Mouse (Mus musculus) Patski (cell line): ENCODE data around the gene Ino80b. TPM values are rescaled to one million over a fixed set of nuclear protein-coding genes. Genes with fewer than 3 reads are reported as not detected.

ENCODE experiments used
- ATAC-seq: fragments of 100-300 bp; one replicate; pipeline ENCODE4 v1.8.0; 2021
- CTCF ChIA-PET: fragments of 350-600 bp; sonication (Branson Sonifier 250); formaldehyde crosslinking; loops from one replicate; lab custom pipeline; 2022; ENCODE audit warnings: inconsistent platforms; lab: Charles Lee
- POLR2A ChIA-PET: fragments of 350-600 bp; sonication (Branson Sonifier 250); formaldehyde crosslinking; loops from one replicate; lab custom pipeline; 2022; ENCODE audit warnings: antibody characterized with exemption, inconsistent platforms; lab: Charles Lee
- DNase-seq: peaks from one replicate; pipeline ENCODE4 v3.0.0-alpha.2; 2011; ENCODE audit warnings: low read depth, low spot score
- H3K27me3 ChIP-seq: fragments of 371-371 bp; one replicate; pipeline ENCODE4 v1.5.1; 2021
- CTCF ChIP-seq: fragments of 100-300 bp; IDR thresholded peaks from one replicate; pipeline ENCODE4 v1.5.1; 2021
- in situ Hi-C: fragments of 300-500 bp; cut with MboI; formaldehyde crosslinking; loops from 3 replicates; pipeline ENCODE4 v1.11.1; 2018; ENCODE audit warnings: low pct_unique_long_range_greater_than_20kb, mixed read lengths
- polyA plus RNA-seq: library from polyadenylated mRNA; unstranded; gene quantifications from one replicate; pipeline ENCODE4 v1.2.3, GENCODE M21; 2021

Gene Ino80b
- polyA plus RNA-seq, 1 experiment from 2014 or later = 46.4 TPM

- in situ Hi-C loops = no loop called here
- TF ChIP-seq CTCF = no peak
- ChIA-PET CTCF (interaction anchor here (0.7 to 1.8 kb wide), 7 partner anchors 9 to 87 kb away, joined by 3 to 13 read pairs (median 4); partner anchors contain the start of genes Ccdc142 and Gm42688), POLR2A (interaction anchor here (1.0 to 1.7 kb wide), 7 partner anchors 18 to 81 kb away, joined by 3 to 7 read pairs (median 3); partner anchors contain the start of genes Aup1, Htra2, Rtkn and Wbp1)
- peaks cover 7% of the 10 kb centered on the region for H3K27me3 ChIP-seq
- DNase-seq = no peak
- ATAC-seq = peak; percentile 51
Observed at GRCm38 (mm10) chr6:83077630-83078323, 47.5 kb downstream of the Ino80b start, which contains the start of gene Pcgf1. Pcgf1 (plus strand) TSS chr6:83077869.

GRCm38 (mm10) chr6:83074979-83075378 lies 50.3 kb downstream of the Ino80b start:
- ChIA-PET CTCF (interaction anchor here (0.7 to 2.4 kb wide), 4 partner anchors 26 to 78 kb away, joined by 3 to 15 read pairs (median 7); partner anchors contain the start of genes Ccdc142 and Gm42688), POLR2A (no interaction called here)
- no peak for DNase-seq
- in situ Hi-C loops = no loop called here
- H3K27me3 ChIP-seq = peaks cover 32% of the 10 kb centered on the region
- ATAC-seq = no peak
- no peak for TF ChIP-seq CTCF

Other genes starting within 250 kb of the Ino80b start
- 2.1 TPM for gene Sema4f, start 185.7 kb downstream of the Ino80b start, polyA plus RNA-seq
- not detected for gene M1ap, start 178.5 kb downstream of the Ino80b start, polyA plus RNA-seq
- gene Dok1, start 92.0 kb downstream of the Ino80b start, polyA plus RNA-seq = 17.9 TPM
- gene Loxl3, start 91.3 kb downstream of the Ino80b start, polyA plus RNA-seq = 2.5 TPM
- gene Aup1, start 70.9 kb downstream of the Ino80b start, polyA plus RNA-seq = 160 TPM
- 63.1 TPM for gene Htra2, start 70.2 kb downstream of the Ino80b start, polyA plus RNA-seq
- gene Dqx1, start 67.6 kb downstream of the Ino80b start, polyA plus RNA-seq = 0.51 TPM
- gene Tlx2, start 55.1 kb downstream of the Ino80b start, polyA plus RNA-seq = 0.24 TPM
- 19.7 TPM for gene Pcgf1, start 47.6 kb downstream of the Ino80b start, polyA plus RNA-seq
- gene Lbx2, start 39.1 kb downstream of the Ino80b start, polyA plus RNA-seq = 0.51 TPM
- 3.5 TPM for gene Ccdc142, start 23.8 kb downstream of the Ino80b start, polyA plus RNA-seq
- gene Gm42688, start 23.8 kb downstream of the Ino80b start, polyA plus RNA-seq = 3.7 TPM
- 93.4 TPM for gene Mrpl53, start 16.4 kb downstream of the Ino80b start, polyA plus RNA-seq
- 34.6 TPM for gene Mogs, start 9.9 kb downstream of the Ino80b start, polyA plus RNA-seq
- gene Wbp1, start 3.9 kb downstream of the Ino80b start, polyA plus RNA-seq = 95.1 TPM
- gene Rtkn, start 10.0 kb upstream of the Ino80b start, polyA plus RNA-seq = 16.3 TPM
- 18.9 TPM for gene Wdr54, start 31.0 kb upstream of the Ino80b start, polyA plus RNA-seq
- gene 1700003E16Rik, start 31.0 kb upstream of the Ino80b start, polyA plus RNA-seq = 5.9 TPM
- 121 TPM for gene Dctn1, start 40.5 kb upstream of the Ino80b start, polyA plus RNA-seq
- gene Slc4a5, start 94.4 kb upstream of the Ino80b start, polyA plus RNA-seq = 0.04 TPM
- gene Mthfd2, start 200.5 kb upstream of the Ino80b start, polyA plus RNA-seq = 117 TPM
- 90.6 TPM for gene Mob1a, start 200.6 kb upstream of the Ino80b start, polyA plus RNA-seq
- 126 TPM for gene Bola3, start 223.7 kb upstream of the Ino80b start, polyA plus RNA-seq